Mouse (Mus musculus): ENCODE measurements around the gene Adprh.

The Adprh gene

GRCm38 (mm10) chr16:38443721-38444464 lies 8.6 kb downstream of the Adprh start:
- intact Hi-C loops (cut with DNase I), result no loop called here

- intact Hi-C loops (cut with DNase I), result no loop called here
Observed at GRCm38 (mm10) chr16:38442216-38442615, 10.3 kb downstream of the Adprh start.

DNA sequence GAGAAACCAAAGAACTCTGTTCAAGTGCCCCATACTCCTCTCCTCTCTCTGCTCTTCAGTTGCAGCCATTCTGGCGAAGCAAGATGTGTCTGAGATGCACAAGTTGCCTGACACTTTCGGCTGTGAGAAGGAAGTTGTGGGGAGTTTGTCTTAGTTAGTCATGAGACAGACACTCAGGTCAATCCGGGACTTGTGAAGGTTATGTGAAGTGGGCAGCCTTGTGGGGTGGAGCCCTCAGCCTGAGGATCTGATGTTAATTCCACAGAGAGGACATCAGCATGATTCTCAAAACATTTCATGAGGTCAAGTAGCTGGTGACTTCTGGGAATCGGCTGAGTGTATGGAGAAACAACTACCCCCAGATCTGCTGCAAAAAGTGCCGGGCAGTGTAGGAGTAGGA lies 10.9 kb downstream of the Adprh start:
- intact Hi-C loops (cut with DNase I), result no loop called here

DNA sequence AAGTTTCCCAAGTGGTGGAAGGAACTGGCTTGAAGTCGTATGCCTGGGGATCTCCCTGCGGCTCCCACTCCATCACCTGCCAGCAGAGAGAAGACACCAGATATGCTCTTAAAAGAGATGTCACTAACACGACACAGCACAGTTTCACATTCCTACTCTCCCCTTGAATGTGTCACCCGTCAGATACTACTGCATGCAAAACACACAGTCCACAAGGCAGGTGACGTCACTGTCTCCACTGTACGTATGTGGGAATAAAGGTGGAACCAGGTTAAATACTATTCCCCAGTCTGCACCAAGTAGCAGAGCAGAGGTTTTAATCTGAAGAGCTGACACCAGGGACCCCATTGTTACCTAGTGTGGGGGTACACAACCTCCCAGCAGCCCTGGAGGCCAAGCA lies 12.1 kb downstream of the Adprh start:
- intact Hi-C loops (cut with DNase I), result no loop called here

DNA sequence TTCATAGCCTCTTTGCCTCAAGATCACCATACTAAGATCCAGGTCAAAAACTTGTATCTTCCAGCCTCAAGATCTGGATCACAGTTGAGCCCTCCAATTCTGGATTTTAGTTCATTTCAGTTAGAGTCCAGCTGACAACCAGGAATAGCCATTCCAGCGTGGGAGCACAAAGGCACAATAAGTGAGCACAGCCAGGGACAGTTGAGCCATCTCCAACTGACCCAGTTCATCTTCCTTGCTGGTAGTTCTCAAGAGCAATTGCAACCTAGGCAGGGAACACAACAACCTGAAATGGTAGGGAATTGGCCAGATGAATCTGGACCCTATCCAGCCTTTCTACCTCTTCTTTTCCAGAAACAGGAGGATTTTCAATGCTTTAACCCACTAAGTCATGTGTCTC lies 13.3 kb downstream of the Adprh start:
- intact Hi-C loops (cut with DNase I), result no loop called here

- intact Hi-C loops (cut with DNase I), result loop anchor here (5.0 kb wide), 1 partner anchor 37 kb away; no protein-coding TSS in a partner anchor
Observed at GRCm38 (mm10) chr16:38434295-38434795, 18.2 kb downstream of the Adprh start.

DNA sequence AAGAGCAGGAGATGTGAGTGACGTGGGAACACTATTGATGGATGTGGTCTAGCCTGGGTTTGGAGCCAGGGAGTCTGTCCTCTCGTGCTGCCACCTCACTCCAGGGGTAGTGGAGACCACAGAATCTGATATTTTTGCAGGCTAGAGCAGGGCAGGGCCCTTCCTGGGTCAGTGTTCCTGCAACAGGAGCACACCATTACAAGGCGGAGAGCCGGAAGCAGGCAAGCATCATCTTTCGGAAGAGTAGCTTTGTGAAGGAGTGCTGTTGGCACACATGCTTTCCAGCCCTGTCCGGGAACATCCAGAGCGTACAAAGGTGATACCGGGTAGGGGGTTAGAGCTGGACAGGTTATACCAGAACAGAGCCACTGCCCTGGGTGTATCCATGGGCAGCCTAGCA lies 19.0 kb downstream of the Adprh start:
- intact Hi-C loops (cut with DNase I), result loop anchor here (5.0 kb wide), 1 partner anchor 36 kb away; no protein-coding TSS in a partner anchor

GRCm38 (mm10) chr16:38432498-38433425 lies 19.7 kb downstream of the Adprh start, which contains the start of gene Pla1a:
Pla1a (minus strand) TSS chr16:38433145.
- intact Hi-C loops (cut with DNase I), result loop anchor here (5.0 kb wide), 1 partner anchor 35 kb away; no protein-coding TSS in a partner anchor

DNA sequence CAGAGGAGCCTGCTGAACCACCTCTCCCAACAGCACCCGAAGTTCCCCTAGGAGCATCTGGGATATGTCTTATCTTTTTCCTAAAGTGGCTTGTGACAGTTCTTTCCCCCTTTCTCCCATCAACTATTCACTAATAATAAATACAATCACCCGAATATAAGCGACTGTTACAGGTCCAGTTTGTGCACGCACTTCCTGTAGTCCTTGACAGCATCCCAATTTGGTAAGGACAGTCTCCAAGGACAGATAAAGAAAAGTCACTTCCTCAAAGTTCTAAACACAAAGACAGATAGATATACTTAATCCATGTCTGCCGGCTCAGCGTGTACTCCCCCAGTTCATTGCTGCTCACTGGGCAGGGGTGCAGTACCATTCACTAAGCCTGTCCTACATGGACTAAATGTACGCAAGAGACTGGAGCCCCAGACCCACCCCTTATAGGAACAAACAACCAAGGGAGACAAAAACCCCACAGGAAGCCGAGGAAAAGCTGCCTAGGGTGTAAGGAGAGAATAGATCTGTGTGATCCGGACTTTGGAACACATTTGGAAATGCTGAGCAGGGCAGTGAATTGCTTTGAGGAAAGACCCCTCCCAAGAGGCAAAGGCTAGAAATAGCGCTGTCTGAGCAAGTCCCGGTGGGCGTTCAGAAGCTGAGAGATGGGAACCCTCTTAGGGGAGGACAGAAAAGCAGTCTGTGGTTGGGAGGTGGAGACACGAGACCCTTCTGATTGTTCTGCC lies 20.9 kb downstream of the Adprh start:
- intact Hi-C loops (cut with DNase I), result loop anchor here (5.0 kb wide), 1 partner anchor 34 kb away; no protein-coding TSS in a partner anchor

DNA sequence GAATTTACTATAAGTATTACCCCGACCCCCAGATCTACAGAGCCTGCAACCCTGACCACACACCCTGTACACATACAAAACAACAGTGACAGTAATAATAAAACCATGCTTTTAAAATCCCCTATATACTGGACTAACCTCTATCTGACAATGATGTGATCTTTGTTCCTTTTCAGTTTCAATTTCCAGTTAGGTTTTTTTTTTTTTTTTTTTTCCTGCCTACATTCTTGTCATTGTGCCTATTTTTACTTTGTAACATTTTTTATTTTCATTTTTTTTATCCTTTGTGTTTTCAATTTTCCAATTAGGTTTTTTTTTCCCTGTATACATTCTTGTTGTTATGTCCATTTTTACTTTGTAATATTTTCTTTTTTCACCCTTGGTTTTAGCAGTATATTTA lies 26.7 kb downstream of the Adprh start:
- intact Hi-C loops (cut with DNase I), result no loop called here

GRCm38 (mm10) chr16:38425374-38425773 lies 27.1 kb downstream of the Adprh start:
- intact Hi-C loops (cut with DNase I), result no loop called here

DNA sequence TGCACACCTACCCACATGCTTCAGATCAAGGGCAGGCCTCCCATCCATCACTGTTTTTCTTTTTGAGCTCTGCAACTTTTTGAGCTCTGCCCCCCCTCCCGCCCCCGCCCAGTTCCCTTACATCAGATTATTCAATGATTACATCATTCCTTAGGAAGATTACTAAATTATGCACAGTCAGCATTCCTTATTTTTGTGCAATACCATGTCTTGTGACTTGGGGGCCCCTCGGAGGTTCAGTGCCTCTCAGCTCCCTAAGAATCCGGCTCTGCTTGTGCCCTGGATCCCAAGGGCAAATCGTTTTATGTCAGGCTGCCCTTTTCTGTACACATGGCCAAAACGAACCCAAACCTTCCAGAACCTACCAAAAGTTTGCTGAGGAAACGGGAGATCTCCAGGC lies 37.5 kb downstream of the Adprh start:
- intact Hi-C loops (cut with DNase I), result no loop called here

DNA sequence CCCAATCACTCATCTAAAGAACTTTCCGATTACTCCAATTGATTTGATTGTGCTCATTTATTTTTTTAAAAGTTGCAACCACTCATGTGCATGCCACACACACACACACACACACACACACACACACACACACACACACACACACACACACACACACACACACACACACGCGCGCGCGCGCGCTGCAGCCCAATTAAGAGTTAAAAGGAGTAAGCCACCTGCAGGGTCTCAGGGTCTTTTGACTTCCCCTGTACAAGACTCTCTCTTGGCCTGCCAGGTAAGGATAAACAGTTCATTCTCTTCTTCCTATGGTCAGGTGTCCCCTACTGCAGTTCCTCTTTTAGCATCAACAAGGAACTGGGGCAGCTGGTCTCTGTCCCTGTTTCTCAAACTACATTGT lies 44.1 kb downstream of the Adprh start:
- intact Hi-C loops (cut with DNase I), result no loop called here

DNA sequence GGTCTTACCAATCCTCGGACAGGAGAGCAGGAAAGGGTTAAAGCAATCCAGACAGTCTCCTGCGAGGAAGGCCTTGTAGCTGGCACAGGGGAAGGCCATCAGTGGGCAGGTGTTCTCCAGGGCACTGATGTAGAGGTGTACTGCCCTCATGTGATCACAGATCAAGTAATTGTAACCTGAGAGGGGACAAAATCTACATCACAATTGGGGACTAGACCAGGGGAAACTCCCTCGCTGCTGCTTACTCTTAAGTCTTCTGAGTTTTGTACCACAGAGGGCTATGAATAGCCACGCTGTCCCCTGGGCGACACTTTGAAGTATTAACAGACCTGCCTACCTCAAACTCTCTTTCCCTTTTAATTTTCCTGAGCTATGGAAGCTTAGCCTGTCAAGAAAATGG lies 44.9 kb downstream of the Adprh start:
- intact Hi-C loops (cut with DNase I), result no loop called here

DNA sequence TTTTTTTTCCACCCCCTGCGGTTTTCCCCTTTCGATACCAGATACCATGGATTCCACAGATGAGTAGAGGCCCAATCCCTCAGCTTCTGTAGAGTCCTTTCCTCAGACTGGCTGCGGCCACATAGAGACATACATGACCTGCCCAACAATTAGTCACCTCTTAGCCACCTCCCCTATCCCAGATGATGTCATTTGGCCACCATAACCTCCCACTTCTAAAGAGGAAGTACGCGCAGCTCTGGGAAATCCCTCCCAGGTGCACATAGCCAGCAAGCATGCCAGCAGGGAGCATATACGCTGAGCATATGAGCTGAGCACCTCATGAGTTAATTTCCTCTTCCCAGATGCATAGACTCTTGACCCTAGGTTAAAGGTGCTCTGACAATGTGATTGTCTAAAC lies 45.8 kb downstream of the Adprh start:
- intact Hi-C loops (cut with DNase I), result no loop called here

GRCm38 (mm10) chr16:38406293-38406692 lies 46.2 kb downstream of the Adprh start:
- intact Hi-C loops (cut with DNase I), result no loop called here

DNA sequence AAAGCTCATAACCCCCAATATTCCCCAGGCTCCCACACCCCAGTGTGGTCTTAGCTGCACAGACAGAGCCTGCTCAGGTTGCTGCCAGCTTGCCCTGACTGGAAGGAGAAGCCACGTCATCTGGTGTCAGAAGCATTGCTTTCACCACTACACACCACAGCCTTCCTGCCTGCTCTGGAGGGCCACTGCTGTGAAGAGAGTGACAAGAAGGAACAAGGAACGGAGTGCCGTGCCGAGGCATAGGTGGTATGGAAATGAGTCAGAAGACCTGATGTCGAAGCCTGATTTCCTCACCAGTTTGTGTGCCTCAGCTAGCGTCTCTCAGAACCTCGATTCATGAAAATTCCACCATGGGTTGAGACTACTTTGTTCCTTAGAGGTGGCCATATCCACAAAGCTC lies 48.9 kb downstream of the Adprh start:
- intact Hi-C loops (cut with DNase I), result no loop called here

- intact Hi-C loops (cut with DNase I), result no loop called here
Observed at GRCm38 (mm10) chr16:38401468-38401867, 51.0 kb downstream of the Adprh start.

GRCm38 (mm10) chr16:38400311-38400960 lies 52.1 kb downstream of the Adprh start:
- intact Hi-C loops (cut with DNase I), result no loop called here

DNA sequence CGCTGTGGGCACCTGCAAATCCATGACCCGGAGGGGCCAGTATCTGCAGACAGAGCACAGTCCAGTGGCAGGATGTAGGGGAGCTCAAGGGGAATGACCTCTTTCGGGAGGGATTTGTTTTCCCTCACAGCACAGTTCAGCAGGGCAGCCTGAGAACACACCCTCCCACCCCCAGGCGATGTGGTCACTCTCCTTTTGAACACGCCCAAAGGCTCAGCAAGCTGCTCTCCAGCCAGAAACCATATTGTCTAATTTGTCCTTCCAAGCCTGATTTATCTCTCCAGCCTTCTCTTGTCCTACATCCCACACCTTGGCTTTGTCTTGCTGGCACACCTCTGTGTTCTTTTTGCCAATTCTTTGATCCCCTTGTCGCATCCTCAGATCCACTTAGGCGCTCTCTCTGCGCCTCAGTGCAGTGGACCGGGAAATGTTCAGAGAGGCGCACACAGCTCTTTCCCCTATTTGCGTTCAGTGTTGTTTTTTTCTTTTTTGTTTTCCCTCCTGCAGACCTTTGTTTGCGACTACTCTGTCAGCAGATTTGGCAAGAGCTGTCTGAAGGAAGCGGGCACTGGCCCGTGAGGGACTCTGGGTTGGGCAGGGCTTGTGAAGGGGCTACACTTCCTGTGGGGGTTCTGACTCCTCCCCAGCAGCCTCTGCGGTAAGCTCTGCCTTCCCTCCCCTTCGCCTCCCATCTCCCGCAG lies 52.8 kb downstream of the Adprh start:
- intact Hi-C loops (cut with DNase I), result loop anchor here (5.0 kb wide), 1 partner anchor 33 kb away; the partner anchor contains the start of gene Pla1a
